Mouse (Mus musculus): Measurements from ENCODE around the gene Ifi35. TPM values are rescaled to one million over a fixed set of nuclear protein-coding genes. Genes with fewer than 3 reads are reported as not detected.

The Ifi35 gene
- 192 TPM for polyA plus RNA-seq (2017; shearing (Covaris generic))

GRCm38 (mm10) chr11:101448274-101448746 lies at the start of gene Ifi35:
Gene Ifi35 (plus strand): TSS chr11:101448407.

GRCm38 (mm10) chr11:101417101-101417855 lies 30.9 kb upstream of the Ifi35 start, which contains the start of gene Aarsd1:
Gene Aarsd1 (minus strand): TSS chr11:101417615.

GRCm38 (mm10) chr11:101424105-101424851 lies 23.9 kb upstream of the Ifi35 start, which contains the start of gene Gm27029:
Gene Gm27029 (minus strand): TSS chr11:101424796.

GRCm38 (mm10) chr11:101424925-101425813 lies 23.0 kb upstream of the Ifi35 start, which contains the start of the genes Rundc1 and Ptges3l:
Gene Rundc1 (plus strand): TSS chr11:101425085.
Gene Ptges3l (minus strand): TSS chr11:101425333.

GRCm38 (mm10) chr11:101442127-101442693 lies 6.0 kb upstream of the Ifi35 start, which contains the start of gene Rpl27:
Gene Rpl27 (plus strand): TSS chr11:101442298.

GRCm38 (mm10) chr11:101464211-101465100 lies 16.2 kb downstream of the Ifi35 start, which contains the start of gene Rnd2:
Gene Rnd2 (plus strand): TSS chr11:101464999.

GRCm38 (mm10) chr11:101465869-101466551 lies 17.8 kb downstream of the Ifi35 start, which contains the start of gene Vat1:
Gene Vat1 (minus strand): TSS chr11:101466230.

Other genes starting within 250 kb of the Ifi35 start
- 71.6 TPM for gene Ezh1, start 221.9 kb upstream of the Ifi35 start, polyA plus RNA-seq (2017; shearing (Covaris generic))
- 0.41 TPM for gene Ramp2, start 202.4 kb upstream of the Ifi35 start, polyA plus RNA-seq (2017; shearing (Covaris generic))
- 158 TPM for gene Vps25, start 194.7 kb upstream of the Ifi35 start, polyA plus RNA-seq (2017; shearing (Covaris generic))
- 5.8 TPM for gene Wnk4, start 187.8 kb upstream of the Ifi35 start, polyA plus RNA-seq (2017; shearing (Covaris generic))
- gene Cntd1, start 169.4 kb upstream of the Ifi35 start, polyA plus RNA-seq (2017; shearing (Covaris generic)): 0.54 TPM
- gene Coa3, start 169.3 kb upstream of the Ifi35 start, polyA plus RNA-seq (2017; shearing (Covaris generic)): 112 TPM
- 207 TPM for gene Becn1, start 146.1 kb upstream of the Ifi35 start, polyA plus RNA-seq (2017; shearing (Covaris generic))
- 186 TPM for gene Psme3, start 132.2 kb upstream of the Ifi35 start, polyA plus RNA-seq (2017; shearing (Covaris generic))
- gene Aoc2, start 123.3 kb upstream of the Ifi35 start, polyA plus RNA-seq (2017; shearing (Covaris generic)): 3.6 TPM
- not detected for gene Aoc3, start 117.8 kb upstream of the Ifi35 start, polyA plus RNA-seq (2017; shearing (Covaris generic))
- not detected for gene G6pc, start 80.8 kb upstream of the Ifi35 start, polyA plus RNA-seq (2017; shearing (Covaris generic))
- 40.9 TPM for gene Aarsd1, start 30.8 kb upstream of the Ifi35 start, polyA plus RNA-seq (2017; shearing (Covaris generic))
- 2.3 TPM for gene Gm27029, start 23.6 kb upstream of the Ifi35 start, polyA plus RNA-seq (2017; shearing (Covaris generic))
- gene Rundc1, start 23.3 kb upstream of the Ifi35 start, polyA plus RNA-seq (2017; shearing (Covaris generic)): 32.5 TPM
- 3.1 TPM for gene Ptges3l, start 23.1 kb upstream of the Ifi35 start, polyA plus RNA-seq (2017; shearing (Covaris generic))
- 356 TPM for gene Rpl27, start 6.1 kb upstream of the Ifi35 start, polyA plus RNA-seq (2017; shearing (Covaris generic))
- 0.22 TPM for gene Rnd2, start 16.6 kb downstream of the Ifi35 start, polyA plus RNA-seq (2017; shearing (Covaris generic))
- gene Vat1, start 17.8 kb downstream of the Ifi35 start, polyA plus RNA-seq (2017; shearing (Covaris generic)): 0.59 TPM
- gene Brca1, start 103.5 kb downstream of the Ifi35 start, polyA plus RNA-seq (2017; shearing (Covaris generic)): 2.4 TPM
- 105 TPM for gene Nbr1, start 103.7 kb downstream of the Ifi35 start, polyA plus RNA-seq (2017; shearing (Covaris generic))
- 7.4 TPM for gene Tmem106a, start 133.8 kb downstream of the Ifi35 start, polyA plus RNA-seq (2017; shearing (Covaris generic))
- 0.24 TPM for gene Gm11634, start 150.8 kb downstream of the Ifi35 start, polyA plus RNA-seq (2017; shearing (Covaris generic))
- 56.6 TPM for gene Rdm1, start 178.8 kb downstream of the Ifi35 start, polyA plus RNA-seq (2017; shearing (Covaris generic))
- gene Arl4d, start 217.1 kb downstream of the Ifi35 start, polyA plus RNA-seq (2017; shearing (Covaris generic)): 1.6 TPM

Measured in CD4-positive, CD25-positive, alpha-beta regulatory T cell (primary cell).